Mouse (Mus musculus) monocyte, adult 5-6 weeks (primary cell): Measurements from ENCODE around the gene 2010111I01Rik. TPM values are rescaled to one million over a fixed set of nuclear protein-coding genes. Genes with fewer than 3 reads are reported as not detected.

ENCODE experiments used
- ATAC-seq: fragments of 153-309, 156-312 bp; replicated peaks from 2 replicates; pipeline ENCODE4 v1.8.0; 2017; ENCODE audit warnings: mild to moderate bottlenecking; ENCODE audit not compliant: low TSS enrichment, insufficient number of reproducible peaks, severe bottlenecking, poor library complexity, low FRiP score
- total RNA-seq: library from RNA; stranded (forward); fragments of 200-1000, 200-491, 200-594 nt; gene quantifications from 3 replicates; pipeline ENCODE4 v1.2.3, GENCODE M21; 2017

Gene 2010111I01Rik
- total RNA-seq, 1 experiment from 2014 or later = 31.3 TPM

DNA sequence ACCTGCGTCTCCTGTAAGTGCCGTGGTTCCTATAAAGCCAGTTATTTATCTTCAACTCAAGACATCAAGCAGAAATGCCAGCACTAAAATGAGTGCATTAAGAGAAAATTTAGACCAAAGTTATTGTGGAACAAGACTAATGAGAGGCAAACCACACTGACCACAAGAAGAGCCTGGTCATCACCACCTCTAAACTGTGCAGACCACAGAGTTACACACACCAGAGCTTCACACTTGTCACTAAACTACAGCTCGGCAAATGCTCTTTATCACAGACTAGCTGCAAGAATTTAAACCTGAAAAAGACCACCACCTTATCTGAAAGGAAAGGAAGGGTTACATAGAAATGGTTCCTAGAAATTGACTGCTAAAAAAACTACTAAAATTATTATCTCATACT is 397.1 kb downstream of the 2010111I01Rik start:
- ATAC-seq = no peak

DNA sequence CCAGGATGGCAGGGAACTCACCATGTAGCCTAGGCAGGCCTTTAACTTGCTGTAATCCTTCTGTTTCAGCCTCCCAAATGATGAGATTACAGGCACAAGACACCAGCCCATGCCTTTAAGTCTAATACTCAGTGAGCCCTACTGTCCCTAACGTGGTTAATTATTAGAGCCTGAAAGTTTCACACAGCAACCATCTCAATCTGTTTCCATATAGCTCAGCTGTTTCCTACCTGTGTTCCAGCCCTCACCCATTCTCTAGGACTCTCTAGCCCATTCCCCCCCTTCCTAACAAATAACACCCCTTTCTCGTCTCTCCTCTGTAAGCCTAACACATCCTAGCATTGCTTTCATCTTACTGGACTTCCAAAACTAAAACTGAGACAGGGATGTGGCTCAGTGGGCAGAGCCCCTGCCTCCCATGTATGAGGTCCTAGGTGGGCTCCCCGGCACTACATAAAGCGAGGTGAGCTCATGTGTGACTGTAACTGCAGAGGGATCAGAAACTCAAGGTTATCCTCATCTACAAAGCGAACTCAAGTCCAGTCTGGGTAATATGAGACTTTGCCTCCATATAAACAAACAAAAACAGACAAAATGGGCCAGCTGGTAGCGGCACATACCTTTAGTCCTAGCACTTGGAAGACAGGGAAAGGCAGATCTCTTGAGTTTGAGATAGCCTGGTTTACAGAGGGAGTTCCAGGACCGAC is 408.9 kb downstream of the 2010111I01Rik start:
- no peak for ATAC-seq

Other genes starting within 250 kb of the 2010111I01Rik start
- gene Platr25, start 204.2 kb upstream of the 2010111I01Rik start, total RNA-seq = 21.8 to 30.7 TPM (median 23.9 TPM) in 3 replicates
- 1.4 to 4.7 TPM (median 1.7 TPM) in 3 replicates for gene Gm5141, start 179.1 kb upstream of the 2010111I01Rik start, total RNA-seq
- not detected in 3 replicates for gene Fbp2, start 106.5 kb upstream of the 2010111I01Rik start, total RNA-seq
- 0.86 TPM in 1 of 3 replicates, not detected in the others for gene Fbp1, start 76.6 kb upstream of the 2010111I01Rik start, total RNA-seq